Mouse (Mus musculus) C2C12 (cell line): Measurements from ENCODE around the gene Lasp1. TPM values are rescaled to one million over a fixed set of nuclear protein-coding genes. Genes with fewer than 3 reads are reported as not detected.
A peak's percentile ranks its signal among the peaks of the same experiment; 100 is the strongest.
"Not testable (repeated sequence)": the region's sequence is repeated elsewhere in the genome, so short reads cannot be mapped to it uniquely, and the experiment has no call there.

Experiments
- H3K27me3 ChIP-seq: one replicate; pipeline ENCODE4 v1.6.1; 2011; ENCODE audit not compliant: control insufficient read depth, insufficient read depth, insufficient read length
- H3K36me3 ChIP-seq: one replicate; pipeline ENCODE4 v1.6.1; 2011; ENCODE audit not compliant: control insufficient read depth, insufficient read depth
- H3K4me3 ChIP-seq: one replicate; pipeline ENCODE4 v1.5.1; 2011; ENCODE audit warnings: mild to moderate bottlenecking, control low read depth; ENCODE audit not compliant: poor library complexity, insufficient read depth, severe bottlenecking
- H3K79me2 ChIP-seq: one replicate; pipeline ENCODE4 v1.6.1; 2011; ENCODE audit not compliant: control insufficient read depth, insufficient read depth
- H3K79me3 ChIP-seq: one replicate; pipeline ENCODE4 v1.6.1; 2011; ENCODE audit warnings: low read depth, control low read depth
- H3ac ChIP-seq: one replicate; pipeline ENCODE3; 2011; ENCODE audit warnings: low read depth; ENCODE audit not compliant: control insufficient read depth, insufficient read length
- CEBPB ChIP-seq: IDR thresholded peaks from one replicate; pipeline ENCODE4 v1.6.1; 2011; ENCODE audit warnings: low read depth, mild to moderate bottlenecking, control low read depth, moderate library complexity
- CTCF ChIP-seq: IDR thresholded peaks from one replicate; pipeline ENCODE4 v1.5.1; 2011; ENCODE audit not compliant: control insufficient read depth, insufficient read depth, insufficient read length
- FOSL1 ChIP-seq: IDR thresholded peaks from one replicate; pipeline ENCODE4 v1.8.0; 2011; ENCODE audit warnings: mild to moderate bottlenecking, low read length; ENCODE audit not compliant: poor library complexity, insufficient read depth, severe bottlenecking
- MAX ChIP-seq: IDR thresholded peaks from one replicate; pipeline ENCODE4 v1.6.1; 2011; ENCODE audit warnings: mild to moderate bottlenecking, control low read depth
- MYOD1 ChIP-seq: IDR thresholded peaks from one replicate; pipeline ENCODE4 v1.6.1; 2011; ENCODE audit warnings: low read depth; ENCODE audit not compliant: control insufficient read depth, insufficient read length
- MYOG ChIP-seq: IDR thresholded peaks from one replicate; pipeline ENCODE4 v1.6.1; 2011; ENCODE audit not compliant: control insufficient read depth, insufficient read length; ENCODE audit errors: extremely low read depth
- USF1 ChIP-seq: IDR thresholded peaks from one replicate; pipeline ENCODE4 v1.6.1; 2011; ENCODE audit warnings: low read depth, mild to moderate bottlenecking, control low read depth, moderate library complexity
- polyA plus RNA-seq: library from polyadenylated mRNA; unstranded; fragments of >200 nt; fragmentation: generic; extraction: Trizol; gene quantifications from one replicate; pipeline ENCODE4 v1.2.1, GENCODE M21; 2012; ENCODE audit warnings: missing spikeins

The Lasp1 gene
- polyA plus RNA-seq, 1 experiment: 219 TPM

GRCm38 (mm10) chr11:97789727-97790126 lies 9.1 kb upstream of the Lasp1 start:
- Histone ChIP-seq H3K79me3 (no peaks in the 10 kb centered on the region), H3K36me3 (no peaks in the 10 kb centered on the region), H3ac (no peak overlapping the region), H3K79me2 (no peaks in the 10 kb centered on the region), H3K27me3 (no peaks in the 10 kb centered on the region), H3K4me3 (no peak overlapping the region)
- no peak for TF ChIP-seq CTCF
- no peak for TF ChIP-seq MAX
- no peak for TF ChIP-seq MYOD1
- no peak for TF ChIP-seq USF1
- no peak for TF ChIP-seq FOSL1
- TF ChIP-seq CEBPB: no peak

- not testable (repeated sequence) for H3K4me3 ChIP-seq, H3ac ChIP-seq, H3K36me3 ChIP-seq, H3K79me2 ChIP-seq, H3K79me3 ChIP-seq, H3K27me3 ChIP-seq
These were observed 7.9 kb upstream of the Lasp1 start for GRCm38 (mm10) chr11:97790778-97791438.

- TF ChIP-seq MAX: peak; percentile 88
- no peak for TF ChIP-seq MYOD1
- no peak for TF ChIP-seq FOSL1
- TF ChIP-seq CEBPB: no peak
- peak; percentile 57 for TF ChIP-seq USF1
- TF ChIP-seq MYOG: no peak
- TF ChIP-seq CTCF: peak; percentile 6
- Histone ChIP-seq H3K36me3 (no peaks in the 10 kb centered on the region), H3ac (no peak overlapping the region)
These were observed 5.6 kb upstream of the Lasp1 start for GRCm38 (mm10) chr11:97793165-97793564.

GRCm38 (mm10) chr11:97796910-97797309 lies 1.9 kb upstream of the Lasp1 start:
- no peak for TF ChIP-seq FOSL1
- no peak for TF ChIP-seq MYOD1
- TF ChIP-seq MYOG: no peak
- peaks cover 17% of the 10 kb centered on the region for H3K79me3 ChIP-seq
- peaks cover 24% of the 10 kb centered on the region for H3K79me2 ChIP-seq
- peaks cover 4% of the 10 kb centered on the region for H3K36me3 ChIP-seq
- H3K27me3 ChIP-seq: no peaks in the 10 kb centered on the region
- no peak overlapping the region for H3K4me3 ChIP-seq
- no peak overlapping the region for H3ac ChIP-seq

More at GRCm38 (mm10) chr11:97793165-97793564, 5.6 kb upstream of the Lasp1 start:
- Histone ChIP-seq H3K79me2 (no peaks in the 10 kb centered on the region), H3K27me3 (no peaks in the 10 kb centered on the region), H3K4me3 (no peak overlapping the region), H3K79me3 (no peaks in the 10 kb centered on the region)

DNA sequence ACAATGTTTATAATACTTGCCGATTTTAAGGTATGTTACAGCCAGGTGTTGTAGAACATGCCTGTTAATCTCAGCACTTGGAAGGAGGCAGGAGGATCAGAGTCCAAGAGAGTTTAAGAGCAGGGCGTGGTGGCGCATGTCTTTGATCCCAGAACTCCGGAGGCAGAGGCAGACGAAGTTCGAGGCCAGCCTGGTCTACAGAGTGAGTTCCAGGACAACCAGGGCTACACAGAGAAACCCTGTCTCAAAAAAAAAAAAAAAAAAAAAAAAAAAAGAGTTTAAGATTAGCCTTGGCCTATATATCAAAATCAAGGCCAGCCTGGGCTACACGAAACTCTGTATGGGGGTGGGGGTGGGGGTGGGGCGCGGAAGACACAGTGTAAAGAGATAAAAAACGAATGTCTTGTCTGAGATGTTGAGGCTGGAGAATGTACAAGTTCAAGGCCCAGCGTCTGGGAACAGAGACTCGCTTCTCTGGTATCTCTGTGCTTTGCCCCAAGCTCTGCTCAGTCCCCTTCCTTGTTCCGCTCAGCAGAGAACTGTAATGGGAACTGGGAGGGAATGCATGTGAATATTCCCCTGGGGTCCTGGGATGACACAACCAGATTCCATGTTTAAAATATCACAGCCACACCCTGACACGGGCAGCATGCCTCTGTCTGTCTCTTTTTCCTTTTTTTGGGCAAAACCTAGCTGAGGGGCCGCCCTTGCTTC lies 1.3 kb upstream of the Lasp1 start:
- Histone ChIP-seq H3K27me3 (no peaks in the 10 kb centered on the region), H3K36me3 (peaks cover 10% of the 10 kb centered on the region), H3K79me3 (peaks cover 24% of the 10 kb centered on the region), H3ac (no peak overlapping the region), H3K4me3 (no peak overlapping the region), H3K79me2 (peaks cover 30% of the 10 kb centered on the region)
- no peak for TF ChIP-seq FOSL1
- TF ChIP-seq CTCF: no peak
- TF ChIP-seq MAX: peak; percentile 80
- TF ChIP-seq CEBPB: peak; percentile 60

- Histone ChIP-seq H3K4me3 (no peak overlapping the region), H3K79me3 (peaks cover 28% of the 10 kb centered on the region), H3K36me3 (peaks cover 14% of the 10 kb centered on the region), H3K79me2 (peaks cover 36% of the 10 kb centered on the region), H3K27me3 (no peaks in the 10 kb centered on the region), H3ac (no peak overlapping the region)
- TF ChIP-seq MYOD1 (no peak), FOSL1 (no peak), CEBPB (no peak), MYOG (no peak), CTCF (no peak), MAX (no peak), USF1 (no peak)
These were observed 741 bp upstream of the Lasp1 start for GRCm38 (mm10) chr11:97798083-97798435.
